In the genomic region with DNA sequence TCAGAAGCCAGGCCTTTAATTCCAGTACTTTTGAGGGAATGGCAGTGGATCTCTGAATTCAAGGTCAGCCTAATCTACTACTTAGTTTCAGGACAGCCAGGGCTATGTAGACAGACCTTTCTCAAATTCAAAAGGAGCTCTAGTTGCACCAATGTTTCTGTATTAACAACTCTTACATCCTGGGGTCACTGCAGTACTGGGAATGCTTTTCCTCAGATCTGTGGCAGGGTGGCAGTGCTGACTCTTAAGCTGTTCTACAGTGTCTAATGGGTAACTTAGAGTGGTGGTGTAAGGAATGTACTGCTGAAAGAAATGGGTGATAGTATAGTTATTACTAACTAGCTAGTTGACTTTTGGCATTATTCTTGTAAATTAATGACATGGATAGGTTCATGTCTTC, we compare ENCODE assay signal across 22 mouse cellular contexts. TPM values are rescaled to one million over a fixed set of nuclear protein-coding genes. Genes with fewer than 3 reads are reported as not detected.
DNase-seq lines count a peak whose midpoint lies in the region; ATAC-seq and TF ChIP-seq lines count a peak whose summit lies in the region.
"Had no signal": no experiment of that assay in that cellular context is flagged by ENCODE, and none has a peak within 500 bp of the region (broad histone marks: within the 10 kb centered on the region; RNA-seq: fewer than 3 reads in every experiment).

No protein-coding gene starts in this region.

- peak; percentile 6 for TF ChIP-seq RAD21 in MEL (IDR thresholded peaks at IDR 0.05; ENCODE audit: low read depth, low read length)

- DNase-seq in heart, postnatal 0 days (ENCODE audit: low spot score): no peak
- no peak for DNase-seq in layer of hippocampus, adult 2 months (ENCODE audit: low spot score in 2 of 2)
- no peak for DNase-seq in layer of hippocampus, postnatal 36 days
- DNase-seq in MEL (ENCODE audit: low read depth, low spot score): no peak
- DNase-seq in kidney, postnatal 14 days: peak; percentile 37
- no peak for DNase-seq in cerebellum, adult 8-10 months
- DNase-seq: adrenal gland, postnatal 10 days; gastrocnemius, postnatal 25 days; left cerebral cortex, postnatal 4 days; lung, postnatal 14 days; right cerebral cortex, postnatal 4 days; thymus, postnatal 25 days had no signal

- TF ChIP-seq EP300 in heart, postnatal 0 days (IDR thresholded peaks at IDR 0.05; ENCODE audit: low read depth): no peak
- no peak for TF ChIP-seq EP300 in MEL (IDR thresholded peaks at IDR 0.05; ENCODE audit: low read depth in 1 of 2, low read length in 2 of 2)

- H3K27me3 ChIP-seq in heart, postnatal 0 days (ENCODE audit: control insufficient read depth, insufficient read depth, low read length): no peaks in the 10 kb centered on the region
- H3K27me3 ChIP-seq in heart, embryonic 12.5 days (replicated peaks): 0 out of 2 replicates have a peak, but pooled peaks cover 4% of the 10 kb centered on the region
- no peaks in the 10 kb centered on the region for H3K27me3 ChIP-seq in MEL (ENCODE audit: control insufficient read depth in 1 of 2, insufficient read depth in 2 of 2, low read length in 2 of 2)

- H3K9ac ChIP-seq in heart, postnatal 0 days (replicated peaks; ENCODE audit: low read depth, low read length): no peak overlapping the region
- no peak overlapping the region for H3K9ac ChIP-seq in heart, embryonic 12.5 days
- no peak overlapping the region for H3K9ac ChIP-seq in MEL (ENCODE audit: control insufficient read depth, low read depth, low read length, poor library complexity, severe bottlenecking)
- H3K9ac ChIP-seq: embryonic facial prominence, embryonic 15.5 days; liver, embryonic 15.5 days had no signal

- 0 out of 2 replicates have a peak, but pooled peaks have one; percentile 12 for TF ChIP-seq CTCF in heart, postnatal 0 days (IDR thresholded peaks at IDR 0.05; ENCODE audit: low read depth)
- TF ChIP-seq CTCF in layer of hippocampus, adult 2 months (conservative IDR thresholded peaks at IDR 0.05): peak; percentile 18; the same call in 1 of the 2 replicates
- no peak for TF ChIP-seq CTCF in MEL (IDR thresholded peaks at IDR 0.05 in 2 of 3, conservative IDR thresholded peaks at IDR 0.05 in 1 of 3; ENCODE audit: control insufficient read depth in 1 of 3, insufficient read depth in 1 of 3, low read depth in 2 of 3, low read length in 3 of 3, poor library complexity in 1 of 3, severe bottlenecking in 1 of 3)

- no peak for ATAC-seq in heart, postnatal 0 days (ENCODE audit: insufficient read depth, low read depth)
- no peak for ATAC-seq in heart, embryonic 12.5 days (ENCODE audit: insufficient number of reproducible peaks, low FRiP score)
- no peak for ATAC-seq in CD4-positive, CD25-positive, alpha-beta regulatory T cell, adult 4 months
- ATAC-seq: hindbrain, embryonic 16.5 days had no signal

- no peak overlapping the region for H3K27ac ChIP-seq in heart, postnatal 0 days (ENCODE audit: low read depth)
- H3K27ac ChIP-seq in heart, embryonic 12.5 days (ENCODE audit: poor library complexity, severe bottlenecking): no peak overlapping the region
- no peak overlapping the region for H3K27ac ChIP-seq in layer of hippocampus, adult 2 months
- H3K27ac ChIP-seq in MEL (ENCODE audit: control insufficient read depth, low read depth, low read length): no peak overlapping the region
- H3K27ac ChIP-seq: embryonic facial prominence, embryonic 15.5 days; forebrain, embryonic 10.5 days; heart, embryonic 10.5 days; liver, embryonic 15.5 days had no signal

- H3K36me3 ChIP-seq in heart, postnatal 0 days (replicated peaks; ENCODE audit: control insufficient read depth, insufficient read depth, low read length): no peaks in the 10 kb centered on the region
- no peaks in the 10 kb centered on the region for H3K36me3 ChIP-seq in heart, embryonic 12.5 days
- H3K36me3 ChIP-seq in MEL (ENCODE audit: control insufficient read depth in 1 of 2, insufficient read depth in 2 of 2, low read length in 2 of 2): peaks cover 0 to 16% of the 10 kb centered on the region in 2 experiments; a peak in 2 of 4 replicates
- H3K36me3 ChIP-seq: embryonic facial prominence, embryonic 15.5 days; forebrain, embryonic 10.5 days; G1E; heart, embryonic 10.5 days; liver, embryonic 15.5 days had no signal

- no peaks in the 10 kb centered on the region for H3K9me3 ChIP-seq in heart, postnatal 0 days (replicated peaks; ENCODE audit: control insufficient read depth, low read length)
- no peaks in the 10 kb centered on the region for H3K9me3 ChIP-seq in heart, embryonic 12.5 days (replicated peaks)
- H3K9me3 ChIP-seq in MEL (replicated peaks; ENCODE audit: insufficient read depth, low read length): no peaks in the 10 kb centered on the region
- H3K9me3 ChIP-seq: embryonic facial prominence, embryonic 15.5 days; forebrain, embryonic 10.5 days; G1E; heart, embryonic 10.5 days; liver, embryonic 15.5 days had no signal

- H3K79me2 ChIP-seq in MEL (ENCODE audit: control insufficient read depth, insufficient read depth, low read length, poor library complexity): peaks cover 25% of the 10 kb centered on the region

- H3K4me3 ChIP-seq in heart, postnatal 0 days (ENCODE audit: low read depth, low read length): no peak overlapping the region
- H3K4me3 ChIP-seq in heart, embryonic 12.5 days: no peak overlapping the region
- no peak overlapping the region for H3K4me3 ChIP-seq in layer of hippocampus, adult 2 months
- peak overlapping the region in 1 of 2 experiments; percentile 89; a peak in 1 of 4 replicates for H3K4me3 ChIP-seq in MEL (ENCODE audit: control insufficient read depth in 1 of 2, insufficient read depth in 1 of 2, low read depth in 2 of 2, low read length in 2 of 2)
- H3K4me3 ChIP-seq: embryonic facial prominence, embryonic 15.5 days; forebrain, embryonic 10.5 days; heart, embryonic 10.5 days; liver, embryonic 15.5 days had no signal

- TF ChIP-seq POLR2A in MEL (IDR thresholded peaks at IDR 0.05; ENCODE audit: control insufficient read depth in 1 of 2, insufficient read depth in 1 of 2, low read depth in 1 of 2, low read length in 2 of 2, poor library complexity in 1 of 2): no peak

- no peak overlapping the region for H3K4me2 ChIP-seq in heart, postnatal 0 days (ENCODE audit: low read depth, low read length)
- H3K4me2 ChIP-seq in heart, embryonic 12.5 days: no peak overlapping the region
- H3K4me2 ChIP-seq: embryonic facial prominence, embryonic 15.5 days; midbrain, embryonic 11.5 days had no signal

- peaks cover 4% of the 10 kb centered on the region; the same call in 1 of the 2 replicates for H3K4me1 ChIP-seq in heart, postnatal 0 days (ENCODE audit: control insufficient read depth, insufficient read depth)
- 0 out of 2 replicates have a peak, but pooled peaks cover 3% of the 10 kb centered on the region for H3K4me1 ChIP-seq in heart, embryonic 12.5 days (replicated peaks)
- peaks cover 9 to 16% of the 10 kb centered on the region in 2 experiments for H3K4me1 ChIP-seq in MEL (ENCODE audit: control insufficient read depth in 1 of 2, insufficient read depth in 2 of 2, low read length in 2 of 2)

TF ChIP-seq in MEL, 35 proteins besides CTCF, POLR2A, EP300 and RAD21:
- no peak for TF ChIP-seq NELFE (IDR thresholded peaks at IDR 0.05; ENCODE audit: low read depth, low read length)
- TF ChIP-seq MXI1 (IDR thresholded peaks at IDR 0.05; ENCODE audit: low read depth, low read length): no peak
- TF ChIP-seq USF1 (IDR thresholded peaks at IDR 0.05; ENCODE audit: low read depth, low read length): no peak
- no peak for TF ChIP-seq POLR2AphosphoS2 (IDR thresholded peaks at IDR 0.05; ENCODE audit: low read length)
- TF ChIP-seq SIN3A (IDR thresholded peaks at IDR 0.05; ENCODE audit: low read length): no peak
- no peak for TF ChIP-seq GATA1 (IDR thresholded peaks at IDR 0.05; ENCODE audit: low read depth, low read length)
- no peak for TF ChIP-seq ZMIZ1 (IDR thresholded peaks at IDR 0.05; ENCODE audit: low read depth, low read length)
- no peak for TF ChIP-seq MYC (IDR thresholded peaks at IDR 0.05; ENCODE audit: low read depth, low read length)
- no peak for TF ChIP-seq CHD2 (IDR thresholded peaks at IDR 0.05; ENCODE audit: low read length)
- no peak for TF ChIP-seq KAT2A (conservative IDR thresholded peaks at IDR 0.05; ENCODE audit: low read depth, low read length)
- TF ChIP-seq ELF1 (IDR thresholded peaks at IDR 0.05; ENCODE audit: low read depth, low read length): no peak
- no peak for TF ChIP-seq BHLHE40 (IDR thresholded peaks at IDR 0.05; ENCODE audit: borderline replicate concordance, low read depth, low read length)
- no peak for TF ChIP-seq UBTF (IDR thresholded peaks at IDR 0.05; ENCODE audit: borderline replicate concordance, insufficient read depth, low read depth, low read length)
- TF ChIP-seq ZC3H11A (IDR thresholded peaks at IDR 0.05; ENCODE audit: low read depth, low read length): no peak
- no peak for TF ChIP-seq USF2 (IDR thresholded peaks at IDR 0.05; ENCODE audit: borderline replicate concordance in 1 of 2, insufficient read depth in 1 of 2, low read depth in 1 of 2, low read length in 2 of 2)
- no peak for TF ChIP-seq TAL1 (IDR thresholded peaks at IDR 0.05; ENCODE audit: low read length)

RNA-seq across cellular contexts. Expression of a gene that starts 3.0 kb away (rescaled TPM):
- total RNA-seq in heart, postnatal 0 days (2014; rRNA removed; ENCODE audit: low replicate concordance): 20.7 and 37.9 TPM in 2 replicates
- 33.2 and 35.4 TPM in 2 replicates for polyA plus RNA-seq in heart, postnatal 0 days (2015; fragmentation: Nextera tagmentation; extraction: Ambion mirVana)
- 10.6 and 12.1 TPM in 2 replicates for polyA plus RNA-seq in heart, embryonic 12.5 days (2016; fragmentation: Nextera tagmentation; extraction: Ambion mirVana)
- total RNA-seq in layer of hippocampus, adult 2 months (2021): 10 to 100 TPM; 14.1 to 16.4 TPM
- total RNA-seq in layer of hippocampus, postnatal 36 days (2021): 10 to 100 TPM; 15.3 to 16.3 TPM
- 30.1 and 30.4 TPM in 2 replicates for total RNA-seq in MEL (2012; rRNA removed)
- polyA plus RNA-seq in MEL (2012; ENCODE audit: insufficient read depth in 1 of 2, insufficient read length in 2 of 2, low read depth in 1 of 2, low replicate concordance in 2 of 2, missing spikeins in 1 of 2): 10 to 100 TPM in 1 of 2 experiments, not detected in 1; 33.3 TPM
- polyA plus RNA-seq in CD4-positive, CD25-positive, alpha-beta regulatory T cell, adult 4 months (2017; shearing (Covaris generic)): 10 to 100 TPM; 12.7 to 27.2 TPM

RNA-seq across cellular contexts. Expression of a gene that starts 50.3 kb away (rescaled TPM):
- not detected in 2 replicates for total RNA-seq in heart, postnatal 0 days (2014; rRNA removed; ENCODE audit: low replicate concordance)
- polyA plus RNA-seq in heart, postnatal 0 days (2015; fragmentation: Nextera tagmentation; extraction: Ambion mirVana): 0.11 TPM in 2 replicates
- polyA plus RNA-seq in heart, embryonic 12.5 days (2016; fragmentation: Nextera tagmentation; extraction: Ambion mirVana): 0.11 and 0.41 TPM in 2 replicates
- total RNA-seq in layer of hippocampus, adult 2 months (2021): under 1 TPM in 1 of 2 experiments, not detected in 1; 0.25 TPM
- under 1 TPM in 1 of 2 experiments, not detected in 1; 0.25 TPM for total RNA-seq in layer of hippocampus, postnatal 36 days (2021)
- total RNA-seq in MEL (2012; rRNA removed): not detected in 2 replicates
- not detected for polyA plus RNA-seq in MEL (2012; ENCODE audit: insufficient read depth in 1 of 2, insufficient read length in 2 of 2, low read depth in 1 of 2, low replicate concordance in 2 of 2, missing spikeins in 1 of 2)
- under 1 TPM; 0.86 to 0.96 TPM for polyA plus RNA-seq in CD4-positive, CD25-positive, alpha-beta regulatory T cell, adult 4 months (2017; shearing (Covaris generic))
- total RNA-seq: heart, postnatal 25 days had no signal
- polyA plus RNA-seq: G1E; liver, embryonic 15.5 days had no signal

Comparison
In these comparisons a context has a peak if more than half of its experiments do, and no peak if none do; other contexts are left out.
1. CTCF ChIP-seq: peak in heart, postnatal 0 days (single experiment) and layer of hippocampus, adult 2 months (single experiment); none in MEL (0 of 3).